Mouse (Mus musculus) cerebellum, adult 2 months (tissue): ENCODE results near the gene Polr2h. TPM values are rescaled to one million over a fixed set of nuclear protein-coding genes. Genes with fewer than 3 reads are reported as not detected.

Experiments
- DNase-seq, 2 experiments: peaks; one replicate each; pipeline ENCODE4 v3.0.0; 2021
- H3K27ac ChIP-seq: fragments of 200-500 bp; 2 replicates; pipeline ENCODE4 v1.5.1; 2012; ENCODE audit warnings: low read length, control low read depth, inconsistent platforms; ENCODE audit not compliant: insufficient read depth
- H3K27me3 ChIP-seq: fragments of 200-500 bp; 2 replicates; pipeline ENCODE4 v1.6.1; 2012; ENCODE audit warnings: inconsistent platforms, mild to moderate bottlenecking, low read length, moderate library complexity; ENCODE audit not compliant: control insufficient read depth, insufficient read depth
- H3K4me1 ChIP-seq: fragments of 200-500 bp; 2 replicates; pipeline ENCODE4 v1.6.1; 2011; ENCODE audit warnings: low read length; ENCODE audit not compliant: control insufficient read depth, insufficient read depth
- H3K4me3 ChIP-seq: fragments of 200-500 bp; replicated peaks from 2 replicates; pipeline ENCODE3; 2011; ENCODE audit warnings: mild to moderate bottlenecking, low read depth, low read length, control low read depth; ENCODE audit not compliant: insufficient read depth
- CTCF ChIP-seq: fragments of 200-500 bp; IDR thresholded peaks from 2 replicates; pipeline ENCODE4 v1.5.1; 2011; ENCODE audit warnings: low read depth, mild to moderate bottlenecking, control low read depth, low read length, moderate library complexity, borderline replicate concordance; ENCODE audit not compliant: insufficient read depth
- POLR2A ChIP-seq: fragments of 200-500 bp; IDR thresholded peaks from 2 replicates; pipeline ENCODE4 v1.6.1; 2011; ENCODE audit warnings: low read length, control low read depth, borderline replicate concordance; ENCODE audit not compliant: insufficient read depth
- WGBS: fragments of 180-500 bp; shearing (Covaris S2); methylation state at CpG from one replicate; pipeline ENCODE4 v1.1.7; 2018; 5-methylcytosine and 5-hydroxymethylcytosine counted together
- polyA plus RNA-seq: library from polyadenylated mRNA; depleted of rRNA; stranded (reverse); fragments of >200 nt; gene quantifications from 2 replicates; pipeline ENCODE4 v1.2.3, GENCODE M21; 2012

Polr2h gene
- polyA plus RNA-seq, 1 experiment = 41.2 TPM

DNA sequence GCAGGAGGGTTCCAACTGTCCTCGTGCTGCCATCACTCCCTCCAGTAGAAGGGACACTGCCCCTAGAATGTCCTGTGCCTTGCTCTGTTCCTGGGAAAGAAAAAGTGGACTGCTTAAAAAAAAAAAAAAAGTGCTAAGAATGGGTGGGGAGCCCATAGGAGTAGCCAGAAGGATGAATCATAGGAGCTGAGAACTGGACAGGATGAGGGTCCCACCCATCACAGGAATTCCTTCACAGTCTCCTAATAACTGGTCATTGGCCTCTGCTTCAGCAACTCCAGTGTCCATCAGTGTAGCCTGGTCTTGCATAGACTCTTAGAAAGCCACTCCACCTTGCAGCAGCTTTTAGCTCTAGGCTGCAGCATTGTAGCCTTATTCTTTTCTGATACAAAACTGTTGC, 8.9 kb downstream of the Polr2h start:
- TF ChIP-seq POLR2A = no peak
- no peak for TF ChIP-seq CTCF
- H3K4me3 ChIP-seq = no peak overlapping the region
- 65% methylated on average over 1 of the region's 1 CpGs for WGBS
- H3K27ac ChIP-seq = no peak overlapping the region
- no peaks in the 10 kb centered on the region for H3K27me3 ChIP-seq
- H3K4me1 ChIP-seq = no peaks in the 10 kb centered on the region
- DNase-seq = no peak

DNA sequence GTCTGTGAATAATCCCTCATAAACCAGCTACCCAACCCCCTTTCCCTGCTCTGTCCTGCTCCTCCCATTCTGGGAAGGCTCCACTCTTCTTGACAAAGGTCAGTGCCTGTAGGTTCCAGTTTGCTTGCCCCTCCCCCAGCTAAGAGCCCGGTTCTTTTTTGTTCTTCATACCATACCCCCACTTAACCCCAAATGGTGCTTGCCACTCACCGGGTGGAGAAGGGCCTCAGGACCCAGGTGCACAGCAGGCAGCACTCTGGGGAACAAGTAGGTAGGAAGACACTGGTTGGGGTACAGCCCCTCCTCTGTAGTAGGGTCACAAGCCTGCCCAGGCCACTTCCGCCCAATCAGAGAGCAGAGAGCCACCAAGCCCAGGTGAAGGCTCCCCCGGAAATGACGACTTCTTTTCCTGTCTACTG, 12.8 kb downstream of the Polr2h start:
- WGBS = 48% methylated on average over 5 of the region's 5 CpGs
- no peaks in the 10 kb centered on the region for H3K27me3 ChIP-seq
- H3K27ac ChIP-seq = no peak overlapping the region
- no peak for DNase-seq
- TF ChIP-seq POLR2A = no peak
- TF ChIP-seq CTCF = no peak
- H3K4me1 ChIP-seq = peaks cover 13% of the 10 kb centered on the region
- H3K4me3 ChIP-seq = no peak overlapping the region

DNA sequence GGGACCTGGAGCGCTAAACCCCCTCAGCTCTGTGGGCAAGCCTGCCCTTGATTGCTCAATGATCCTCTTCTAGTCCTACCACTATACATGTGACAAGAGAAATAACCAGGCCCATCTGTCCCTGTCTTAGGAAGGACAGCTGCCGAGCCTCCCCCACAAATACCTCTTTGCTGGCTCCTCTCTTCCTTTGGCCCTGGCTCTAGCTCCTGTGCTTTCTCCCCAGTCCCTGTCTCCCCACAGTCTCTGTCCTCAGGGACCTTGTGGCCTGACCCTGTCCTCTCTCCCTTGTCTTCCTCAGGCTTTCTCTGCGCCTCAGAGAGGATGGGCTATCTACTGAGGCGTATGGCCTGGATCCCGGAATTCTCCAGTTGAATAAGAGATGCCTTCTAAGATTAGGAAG, 14.2 kb downstream of the Polr2h start:
- WGBS = 56% methylated on average over 5 of the region's 5 CpGs
- H3K27me3 ChIP-seq = no peaks in the 10 kb centered on the region
- peak in 1 of 2 experiments; percentile 33 for DNase-seq
- TF ChIP-seq POLR2A (no peak), CTCF (no peak)
- no peak overlapping the region for H3K4me3 ChIP-seq
- H3K27ac ChIP-seq = peak overlapping the region; percentile 22; the same call in 1 of the 2 replicates
- peaks cover 23% of the 10 kb centered on the region for H3K4me1 ChIP-seq

DNA sequence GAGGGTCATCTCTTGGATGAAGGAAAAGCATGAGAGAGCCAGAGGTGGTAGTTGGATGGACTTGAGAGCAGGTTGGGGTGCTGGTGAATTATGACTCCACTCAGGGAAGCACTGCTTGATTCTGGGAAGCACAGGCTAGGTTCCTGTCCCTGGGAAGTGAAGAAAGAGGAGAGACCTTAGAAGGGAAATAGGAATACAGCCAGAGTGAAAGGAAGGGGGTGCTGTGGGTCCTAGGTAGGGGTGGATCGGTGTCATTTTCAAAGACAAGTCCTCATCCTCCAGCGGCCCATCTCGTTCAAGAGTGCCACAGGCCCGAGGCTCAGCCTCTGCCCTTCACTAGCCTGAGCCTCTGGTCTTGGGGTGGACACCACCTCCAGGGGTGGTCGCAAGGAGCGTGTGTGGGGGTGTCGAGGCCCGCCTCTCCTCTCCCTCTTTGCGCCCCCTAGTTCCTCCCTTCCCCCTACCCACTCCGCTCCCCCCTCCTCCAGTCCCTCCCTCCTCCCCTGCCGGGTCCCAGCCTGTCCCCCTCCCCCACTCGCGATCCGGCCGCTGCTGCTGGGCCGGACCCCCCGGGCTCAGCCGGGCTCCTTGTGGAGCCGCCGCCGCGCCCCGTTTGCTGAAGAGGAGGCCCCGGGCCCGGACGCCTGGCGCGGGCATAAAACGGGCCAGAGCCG, 14.9 kb downstream of the Polr2h start:
- TF ChIP-seq POLR2A (no peak), CTCF (no peak)
- H3K27ac ChIP-seq = peak overlapping the region; percentile 31
- H3K4me3 ChIP-seq = peak overlapping the region; percentile 80
- H3K4me1 ChIP-seq = peaks cover 26% of the 10 kb centered on the region
- no peaks in the 10 kb centered on the region for H3K27me3 ChIP-seq
- WGBS = 3% methylated on average over 30 of the region's 30 CpGs
- no peak for DNase-seq

DNA sequence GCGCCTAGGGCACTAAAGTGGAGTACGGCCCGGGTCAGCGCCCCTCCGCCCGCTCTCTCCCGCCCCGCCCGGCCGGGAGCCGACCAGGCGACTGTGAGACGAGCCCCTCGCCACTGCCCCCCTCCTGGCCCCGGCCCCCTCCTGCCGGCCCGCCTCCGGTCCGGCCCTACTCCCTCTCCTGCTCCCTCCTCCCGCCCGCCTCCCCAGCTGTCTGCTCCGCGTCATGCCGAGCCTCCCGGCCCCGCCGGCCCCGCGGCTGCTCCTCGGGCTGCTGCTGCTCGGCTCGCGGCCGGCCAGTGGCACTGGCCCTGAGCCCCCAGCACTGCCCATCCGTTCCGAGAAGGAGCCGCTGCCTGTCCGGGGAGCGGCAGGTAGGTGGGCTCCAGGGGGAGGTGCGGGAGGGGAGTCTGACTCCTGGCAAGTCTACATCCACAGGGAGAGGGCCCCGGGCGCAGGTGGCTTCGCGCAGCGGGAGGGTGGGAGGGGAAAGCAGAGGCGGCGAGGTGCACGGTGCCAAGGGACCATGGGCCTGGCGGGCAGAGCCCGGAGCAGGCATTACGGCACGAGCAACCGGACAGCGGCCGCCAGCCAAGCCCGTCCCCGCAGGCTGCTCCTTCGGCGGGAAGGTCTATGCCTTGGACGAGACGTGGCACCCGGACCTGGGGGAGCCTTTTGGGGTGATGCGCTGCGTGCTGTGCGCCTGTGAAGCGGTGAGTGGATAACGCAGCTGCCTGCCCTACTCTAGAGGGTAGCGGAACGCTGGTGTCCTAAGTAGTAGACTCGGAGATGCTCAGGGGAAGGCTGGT, 15.7 kb downstream of the Polr2h start, which contains the start of gene Chrd:
Gene Chrd, plus strand, starts transcription at position 203 of the 806 bp plus-strand sequence.
- H3K27me3 ChIP-seq = no peaks in the 10 kb centered on the region
- peak within 1 kb of the TSS; percentile 80 for H3K4me3 ChIP-seq
- peak within 1 kb of the TSS; percentile 83 for H3K27ac ChIP-seq
- TF ChIP-seq POLR2A = peak; percentile 42; the same call in 1 of the 2 replicates
- no peak for TF ChIP-seq CTCF
- peak; percentile 78 to 82 for DNase-seq
- WGBS = under 1% methylated on average over 60 of the region's 70 CpGs
- peaks cover 26% of the 10 kb centered on the region for H3K4me1 ChIP-seq

DNA sequence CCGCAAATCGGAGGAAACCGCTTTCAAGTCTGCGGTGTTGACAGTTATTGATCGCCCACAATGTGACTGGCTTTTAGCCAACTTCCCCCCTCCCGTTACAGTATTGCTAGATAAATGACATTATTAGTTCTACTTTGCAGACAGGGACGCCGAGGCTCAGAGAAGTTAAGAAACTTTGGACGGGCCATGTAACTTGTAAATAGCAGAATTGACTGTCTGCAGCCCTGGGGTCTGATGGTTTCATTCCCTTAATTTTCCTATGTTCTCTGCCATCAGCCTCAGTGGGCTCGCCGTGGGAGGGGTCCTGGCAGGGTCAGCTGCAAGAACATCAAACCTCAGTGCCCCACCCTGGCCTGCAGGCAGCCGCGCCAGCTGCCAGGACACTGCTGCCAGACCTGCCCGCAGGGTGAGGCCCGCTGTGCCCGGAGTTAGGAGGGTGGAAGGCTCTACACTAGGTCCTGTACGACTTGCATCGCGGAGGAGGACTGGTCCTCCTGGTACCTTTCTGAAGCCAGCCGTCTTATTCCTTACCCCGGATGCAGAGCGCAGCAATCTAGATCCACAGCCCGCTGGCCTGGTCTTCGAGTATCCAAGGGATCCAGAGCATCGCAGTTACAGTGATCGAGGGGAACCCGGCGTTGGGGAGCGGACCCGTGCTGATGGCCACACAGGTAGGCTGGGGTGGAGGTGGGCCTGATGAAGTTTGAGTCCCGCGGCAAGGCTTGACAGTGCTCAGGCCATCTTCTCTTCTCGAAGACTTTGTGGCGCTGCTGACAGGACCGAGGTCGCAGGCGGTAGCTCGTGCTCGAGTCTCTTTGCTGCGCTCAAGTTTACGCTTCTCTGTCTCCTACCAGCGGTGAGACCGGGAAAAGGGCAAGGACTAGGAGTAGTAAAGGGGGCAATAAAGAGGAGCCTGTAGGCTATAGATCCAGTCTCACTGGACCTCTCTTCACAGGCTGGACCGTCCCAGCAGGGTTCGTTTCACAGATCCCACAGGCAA, 16.6 kb downstream of the Polr2h start, which contains the start of gene Thpo:
Gene Thpo, minus strand, starts transcription at position 781 of the 1,000 bp plus-strand sequence.
- peak within 1 kb of the TSS; percentile 80 for H3K4me3 ChIP-seq
- H3K27me3 ChIP-seq = no peaks in the 10 kb centered on the region
- peaks cover 26% of the 10 kb centered on the region for H3K4me1 ChIP-seq
- H3K27ac ChIP-seq = peak within 1 kb of the TSS; percentile 78
- DNase-seq = peak; percentile 42 to 55
- TF ChIP-seq CTCF (no peak), POLR2A (no peak)
- 10% methylated on average over 45 of the region's 45 CpGs for WGBS

DNA sequence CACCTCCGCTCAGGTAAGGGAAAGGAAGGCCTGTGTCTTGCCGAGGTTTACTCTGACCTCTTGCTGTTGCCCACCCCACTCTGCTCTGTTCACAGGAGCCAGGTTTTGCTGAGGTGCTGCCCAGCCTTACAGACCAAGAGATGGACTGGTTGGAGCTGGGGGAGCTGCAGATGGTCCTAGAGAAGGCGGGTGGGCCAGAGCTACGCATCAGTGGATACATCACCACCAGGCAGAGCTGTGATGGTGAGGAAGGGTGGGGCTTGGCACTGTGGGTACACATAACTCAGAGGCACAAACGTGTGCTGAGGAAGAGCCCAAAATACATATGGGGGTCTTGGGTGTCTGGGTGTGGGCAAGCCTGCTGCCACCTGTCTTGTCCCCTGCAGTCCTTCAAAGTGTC, 18.2 kb downstream of the Polr2h start:
- no peak for DNase-seq
- 51% methylated on average over 5 of the region's 5 CpGs for WGBS
- Histone ChIP-seq H3K4me1 (peaks cover 26% of the 10 kb centered on the region), H3K27ac (no peak overlapping the region), H3K27me3 (no peaks in the 10 kb centered on the region), H3K4me3 (no peak overlapping the region)
- no peak for TF ChIP-seq POLR2A
- TF ChIP-seq CTCF = no peak
